Mouse (Mus musculus): ENCODE results near the gene Gpr83. TPM values are rescaled to one million over a fixed set of nuclear protein-coding genes. Genes with fewer than 3 reads are reported as not detected.

Gene Gpr83
- total and polyA plus RNA-seq, 3 experiments: 0.04 TPM; not detected in 2

DNA sequence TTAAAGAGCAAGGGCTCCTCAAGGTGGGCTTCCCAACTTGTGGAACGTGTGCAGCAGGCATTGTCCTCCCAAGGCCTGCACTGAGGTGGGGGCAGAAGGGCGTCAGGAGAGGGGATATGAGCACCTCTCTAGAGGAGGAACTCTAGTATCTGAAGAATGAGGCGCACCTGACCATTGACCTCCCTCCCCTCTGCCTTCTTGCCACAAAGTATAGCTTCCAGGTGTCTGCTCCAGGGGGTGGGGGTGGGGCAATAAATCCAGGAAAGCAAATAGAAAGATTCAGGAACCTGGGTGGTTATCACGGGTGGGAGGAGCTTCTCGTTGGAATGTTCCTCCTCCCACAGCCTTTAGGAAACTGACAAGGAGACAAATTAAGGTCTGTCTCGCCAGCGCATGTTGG lies 41.7 kb downstream of the Gpr83 start:
- H3K27ac ChIP-seq (ENCODE audit: control insufficient read depth, low read depth, low read length): no peak overlapping the region

DNA sequence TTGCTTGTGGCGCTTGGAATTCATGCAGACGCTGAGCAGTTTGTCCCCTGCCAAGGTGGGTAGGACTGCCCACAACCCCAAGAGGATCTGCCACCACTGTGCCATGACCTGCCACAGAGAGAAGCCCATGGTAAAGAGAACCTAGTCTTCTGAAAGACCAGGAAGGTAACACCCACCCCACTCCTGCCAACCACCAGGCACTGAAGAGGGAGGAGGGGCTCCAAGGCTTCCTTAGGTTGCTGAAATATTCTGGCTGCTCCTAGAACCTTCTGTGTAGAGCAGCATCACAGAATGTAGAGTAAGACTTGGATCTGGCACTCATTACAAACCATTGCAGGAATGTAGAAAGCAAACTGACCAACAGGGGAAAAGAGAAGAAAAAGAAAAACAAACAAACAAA lies 42.4 kb downstream of the Gpr83 start:
- no peak overlapping the region for H3K4me3 ChIP-seq (ENCODE audit: control insufficient read depth in 1 of 2, insufficient read depth in 1 of 2, low read depth in 2 of 2, low read length in 2 of 2)
- H3K4me1 ChIP-seq (ENCODE audit: control insufficient read depth in 1 of 2, insufficient read depth in 2 of 2, low read length in 2 of 2): no peaks in the 10 kb centered on the region
- TF ChIP-seq CHD1 (IDR thresholded peaks at IDR 0.05; ENCODE audit: low read depth, low read length) (no peak), GABPA (IDR thresholded peaks at IDR 0.05; ENCODE audit: low read depth, low read length) (no peak), USF2 (IDR thresholded peaks at IDR 0.05; ENCODE audit: borderline replicate concordance in 1 of 2, insufficient read depth in 1 of 2, low read depth in 1 of 2, low read length in 2 of 2) (no peak), ETS1 (IDR thresholded peaks at IDR 0.05; ENCODE audit: low read depth, low read length) (no peak), MYC (IDR thresholded peaks at IDR 0.05; ENCODE audit: low read depth, low read length) (no peak), RAD21 (IDR thresholded peaks at IDR 0.05; ENCODE audit: low read depth, low read length) (no peak), EP300 (IDR thresholded peaks at IDR 0.05; ENCODE audit: low read depth in 1 of 2, low read length in 2 of 2) (no peak), MAFK (IDR thresholded peaks at IDR 0.05; ENCODE audit: borderline replicate concordance, low read depth, low read length) (no peak)
- no peaks in the 10 kb centered on the region for H3K9me3 ChIP-seq (replicated peaks; ENCODE audit: insufficient read depth, low read length)
- H3K36me3 ChIP-seq (ENCODE audit: control insufficient read depth in 1 of 2, insufficient read depth in 2 of 2, low read length in 2 of 2): no peaks in the 10 kb centered on the region
- no peaks in the 10 kb centered on the region for H3K79me2 ChIP-seq (ENCODE audit: control insufficient read depth, insufficient read depth, low read length, poor library complexity)
- DNase-seq (ENCODE audit: low read depth, low spot score): no peak
- H3K9ac ChIP-seq (ENCODE audit: control insufficient read depth, low read depth, low read length, poor library complexity, severe bottlenecking): no peak overlapping the region
- H3K27me3 ChIP-seq (ENCODE audit: control insufficient read depth in 1 of 2, insufficient read depth in 2 of 2, low read length in 2 of 2): peaks cover 13 to 15% of the 10 kb centered on the region in 2 experiments
- H3K27ac ChIP-seq (ENCODE audit: control insufficient read depth, low read depth, low read length): no peak overlapping the region

More for the DNA sequence above, 41.7 kb downstream of the Gpr83 start:
- DNase-seq (ENCODE audit: low read depth, low spot score): no peak
- H3K9ac ChIP-seq (ENCODE audit: control insufficient read depth, low read depth, low read length, poor library complexity, severe bottlenecking): no peak overlapping the region
- TF ChIP-seq TBP (IDR thresholded peaks at IDR 0.05; ENCODE audit: low read depth, low read length) (no peak), POLR2A (IDR thresholded peaks at IDR 0.05; ENCODE audit: control insufficient read depth in 1 of 2, insufficient read depth in 1 of 2, low read depth in 1 of 2, low read length in 2 of 2, poor library complexity in 1 of 2) (no peak), MXI1 (IDR thresholded peaks at IDR 0.05; ENCODE audit: low read depth, low read length) (no peak)
- H3K36me3 ChIP-seq (ENCODE audit: control insufficient read depth in 1 of 2, insufficient read depth in 2 of 2, low read length in 2 of 2): no peaks in the 10 kb centered on the region
- no peaks in the 10 kb centered on the region for H3K4me1 ChIP-seq (ENCODE audit: control insufficient read depth in 1 of 2, insufficient read depth in 2 of 2, low read length in 2 of 2)
- H3K27me3 ChIP-seq (ENCODE audit: control insufficient read depth in 1 of 2, insufficient read depth in 2 of 2, low read length in 2 of 2): peaks cover 10 to 12% of the 10 kb centered on the region in 2 experiments
- H3K79me2 ChIP-seq (ENCODE audit: control insufficient read depth, insufficient read depth, low read length, poor library complexity): no peaks in the 10 kb centered on the region
- H3K4me3 ChIP-seq (ENCODE audit: control insufficient read depth in 1 of 2, insufficient read depth in 1 of 2, low read depth in 2 of 2, low read length in 2 of 2): no peak overlapping the region
- no peaks in the 10 kb centered on the region for H3K9me3 ChIP-seq (replicated peaks; ENCODE audit: insufficient read depth, low read length)

DNA sequence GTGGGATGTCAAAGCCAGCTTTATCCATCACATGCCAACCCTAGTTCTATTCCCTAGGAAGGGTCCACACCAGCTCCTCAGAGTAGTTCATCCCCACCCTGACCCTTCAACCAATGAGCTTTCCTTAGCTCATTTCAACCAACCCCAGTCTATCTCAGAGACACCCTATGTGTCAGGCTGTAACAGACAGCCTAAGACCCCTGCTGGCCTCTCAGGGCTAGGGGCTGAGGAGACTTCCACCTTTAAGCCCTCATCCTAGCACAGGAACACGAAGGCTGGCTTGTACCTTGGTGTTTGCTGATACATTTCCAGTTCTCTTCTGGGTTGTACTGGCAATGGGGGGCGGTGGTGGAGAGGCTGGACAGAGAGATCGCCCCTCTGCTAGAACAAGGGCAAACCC lies 43.0 kb downstream of the Gpr83 start:
- no peak overlapping the region for H3K27ac ChIP-seq (ENCODE audit: control insufficient read depth, low read depth, low read length)
- H3K27me3 ChIP-seq (ENCODE audit: control insufficient read depth in 1 of 2, insufficient read depth in 2 of 2, low read length in 2 of 2): peaks cover 15 to 18% of the 10 kb centered on the region in 2 experiments
- no peak for DNase-seq (ENCODE audit: low read depth, low spot score)
- TF ChIP-seq HCFC1 (IDR thresholded peaks at IDR 0.05; ENCODE audit: low read depth, low read length) (no peak), ZKSCAN1 (IDR thresholded peaks at IDR 0.05; ENCODE audit: low read depth, low read length) (no peak), BHLHE40 (IDR thresholded peaks at IDR 0.05; ENCODE audit: borderline replicate concordance, low read depth, low read length) (no peak), RAD21 (IDR thresholded peaks at IDR 0.05; ENCODE audit: low read depth, low read length) (no peak), NRF1 (IDR thresholded peaks at IDR 0.05; ENCODE audit: insufficient read depth, low read depth, low read length, poor library complexity, severe bottlenecking) (no peak)
- H3K36me3 ChIP-seq (ENCODE audit: control insufficient read depth in 1 of 2, insufficient read depth in 2 of 2, low read length in 2 of 2): no peaks in the 10 kb centered on the region
- H3K79me2 ChIP-seq (ENCODE audit: control insufficient read depth, insufficient read depth, low read length, poor library complexity): no peaks in the 10 kb centered on the region
- no peak overlapping the region for H3K4me3 ChIP-seq (ENCODE audit: control insufficient read depth in 1 of 2, insufficient read depth in 1 of 2, low read depth in 2 of 2, low read length in 2 of 2)
- no peaks in the 10 kb centered on the region for H3K4me1 ChIP-seq (ENCODE audit: control insufficient read depth in 1 of 2, insufficient read depth in 2 of 2, low read length in 2 of 2)
- no peaks in the 10 kb centered on the region for H3K9me3 ChIP-seq (replicated peaks; ENCODE audit: insufficient read depth, low read length)
- no peak overlapping the region for H3K9ac ChIP-seq (ENCODE audit: control insufficient read depth, low read depth, low read length, poor library complexity, severe bottlenecking)
